Mouse (Mus musculus): ENCODE results near the gene Gpnmb.

The Gpnmb gene

DNA sequence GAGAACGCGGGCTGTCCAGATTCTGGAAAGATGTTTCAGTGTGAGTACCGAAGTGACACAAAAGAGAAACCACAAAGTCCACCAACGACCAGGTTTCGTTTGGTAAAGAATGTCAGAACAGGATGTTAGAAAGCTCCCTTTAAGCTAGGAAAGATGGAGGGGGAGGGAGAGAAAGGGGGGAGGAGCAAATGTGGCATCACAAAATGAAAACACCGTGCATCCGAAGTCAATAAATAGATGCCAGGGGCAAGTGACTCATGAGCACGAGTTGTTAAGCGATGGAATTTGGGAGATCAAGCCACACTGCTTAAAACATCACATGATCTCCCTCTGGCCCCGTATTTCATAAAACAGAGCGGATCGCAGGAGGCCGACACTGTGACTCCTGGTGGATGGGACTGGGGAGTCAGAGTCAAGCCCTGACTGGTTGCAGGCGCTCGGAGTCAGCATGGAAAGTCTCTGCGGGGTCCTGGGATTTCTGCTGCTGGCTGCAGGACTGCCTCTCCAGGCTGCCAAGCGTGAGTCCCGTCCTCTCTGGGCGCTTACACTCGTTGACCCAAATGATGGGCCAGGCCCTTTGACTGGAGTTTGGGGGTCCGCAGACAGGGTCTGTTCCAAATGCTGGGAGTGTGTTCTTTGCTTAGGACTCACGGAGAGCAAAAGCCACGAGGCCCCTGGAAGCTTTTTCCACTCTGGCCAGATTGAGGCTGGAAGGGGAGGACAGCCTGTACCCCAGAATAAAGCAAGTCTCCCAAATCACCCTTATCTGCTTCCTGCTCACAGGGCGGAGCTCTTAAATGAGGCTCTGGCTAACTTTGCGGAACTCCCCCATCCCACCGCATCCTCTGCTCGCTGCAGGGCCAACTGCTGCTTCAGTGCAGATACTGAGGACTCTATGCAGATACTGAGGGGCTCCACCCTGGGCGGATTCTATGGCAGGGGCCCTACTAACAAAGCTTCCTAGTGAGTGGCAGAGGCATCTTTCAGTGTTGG, at the start of gene Gpnmb:
Gene Gpnmb, plus strand, starts transcription at position 272 of the 993 bp plus-strand sequence.
- no peak for DNase-seq (ENCODE audit: low read depth, low spot score)

DNA sequence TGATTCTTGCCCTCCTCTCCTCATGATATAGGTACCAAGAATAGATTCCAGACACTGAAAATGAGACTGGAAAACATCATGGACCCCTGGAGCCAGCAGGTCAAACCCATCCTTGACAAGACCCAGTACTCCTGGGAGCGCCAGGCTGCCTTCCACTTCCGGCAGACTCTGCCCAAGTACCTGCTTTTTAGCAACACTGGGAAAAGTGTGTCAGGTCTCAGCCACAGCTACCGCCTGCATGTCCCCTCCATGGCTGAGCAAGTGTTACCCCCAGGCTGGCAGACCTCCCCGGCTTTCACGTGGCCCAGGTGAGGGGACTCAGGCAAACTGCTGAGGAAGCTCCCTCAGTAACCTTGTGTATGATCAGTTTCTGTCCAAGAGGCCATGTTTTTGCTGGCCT, 46.4 kb upstream of the Gpnmb start:
- no peak for DNase-seq (ENCODE audit: low read depth, low spot score)

DNA sequence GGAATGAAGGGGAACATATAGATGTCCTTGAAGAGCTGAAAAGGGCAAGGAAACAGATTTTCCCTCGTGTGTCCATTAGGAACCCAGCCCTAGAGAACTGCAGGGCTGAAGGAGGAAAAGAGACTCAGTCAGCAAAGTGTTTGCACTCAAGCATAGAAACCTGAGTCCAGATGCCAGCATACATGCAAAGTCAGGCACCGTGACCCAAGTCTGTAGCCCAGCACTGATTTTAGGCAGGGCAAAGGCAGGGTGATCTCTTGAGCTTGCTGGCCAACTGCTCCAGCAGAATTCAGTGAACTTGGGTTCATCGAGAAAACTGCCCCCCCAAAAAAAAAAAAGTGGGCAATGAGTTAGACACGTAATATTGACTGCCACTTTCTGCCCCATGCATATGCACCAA, 44.4 kb upstream of the Gpnmb start:
- DNase-seq (ENCODE audit: low read depth, low spot score): no peak

DNA sequence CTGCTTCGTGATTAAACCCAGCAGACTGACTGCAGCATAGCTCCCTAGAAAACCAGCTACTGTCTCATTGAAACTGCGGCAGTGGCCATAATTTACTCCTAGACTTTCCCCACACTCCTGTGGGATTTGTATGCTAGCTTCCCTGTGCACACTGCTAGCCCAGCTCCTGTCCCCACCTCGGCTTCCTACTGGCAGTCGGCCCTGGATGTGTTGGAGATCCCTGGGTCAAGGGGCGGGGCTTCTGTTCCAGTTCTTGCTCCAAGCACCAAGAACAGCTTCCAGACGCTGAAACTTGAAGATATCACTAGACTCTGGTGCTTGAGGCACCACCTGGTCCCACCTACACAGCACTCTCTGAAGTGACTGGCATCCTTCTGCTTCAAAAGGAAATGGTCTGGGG, 38.2 kb upstream of the Gpnmb start:
- DNase-seq (ENCODE audit: low read depth, low spot score): no peak

DNA sequence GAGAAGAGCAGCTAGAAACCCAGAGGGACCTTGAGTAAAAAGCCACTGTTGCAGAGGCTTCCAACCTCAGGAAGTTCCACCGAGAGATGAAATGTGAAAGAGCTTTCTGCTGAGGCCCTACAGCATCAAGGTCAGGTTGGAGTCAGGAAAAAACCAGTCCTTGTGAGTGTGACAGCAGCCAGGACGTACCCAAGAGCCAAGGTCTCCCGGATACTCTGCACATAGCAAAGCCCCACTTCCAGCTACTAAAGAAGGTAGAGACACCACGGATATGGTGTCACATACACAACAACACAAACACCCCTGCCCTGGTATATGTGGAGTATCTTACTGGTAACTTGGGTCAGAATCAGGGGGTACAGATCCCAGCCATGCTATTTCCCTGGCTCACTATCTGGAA, 37.5 kb upstream of the Gpnmb start:
- DNase-seq (ENCODE audit: low read depth, low spot score): no peak

DNA sequence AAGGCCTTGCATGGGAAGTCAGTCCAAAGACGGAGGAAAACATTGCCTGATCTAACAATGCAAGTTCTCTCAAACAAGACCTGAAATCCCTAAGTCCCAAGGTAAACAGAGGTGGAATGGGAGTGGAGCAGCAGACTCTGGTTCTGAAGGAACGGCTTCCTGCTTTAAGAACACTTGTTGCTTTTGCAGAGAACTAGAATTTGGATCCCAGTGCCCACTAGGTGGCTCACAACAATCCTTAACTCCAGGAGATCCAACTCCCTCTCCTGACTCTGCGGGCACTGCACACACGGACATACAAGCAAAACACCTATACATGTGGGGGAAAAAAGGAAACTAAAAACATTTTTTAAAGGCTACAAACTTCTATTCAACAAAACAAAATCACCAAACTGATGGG, 33.0 kb upstream of the Gpnmb start:
- DNase-seq (ENCODE audit: low read depth, low spot score): no peak

DNA sequence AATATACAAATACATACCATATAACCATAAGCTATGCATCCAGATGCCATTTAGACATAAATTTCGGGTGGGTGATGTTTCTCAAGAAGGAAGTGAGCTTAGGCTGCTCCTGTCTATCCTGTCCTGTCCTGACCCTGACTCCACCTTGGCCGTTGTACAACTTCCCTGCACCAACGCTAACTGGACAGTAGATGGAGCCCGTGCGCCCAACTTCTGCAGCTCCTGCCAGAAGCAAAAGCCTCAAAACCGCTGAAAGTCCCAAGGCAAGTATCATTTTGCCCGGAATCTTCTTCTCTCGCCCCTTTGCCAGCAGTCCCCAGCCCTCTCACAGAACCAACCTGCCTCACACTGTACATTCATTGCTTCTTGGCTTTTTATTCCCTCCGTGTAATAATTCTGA, 28.4 kb upstream of the Gpnmb start:
- DNase-seq (ENCODE audit: low read depth, low spot score): peak; percentile 41

DNA sequence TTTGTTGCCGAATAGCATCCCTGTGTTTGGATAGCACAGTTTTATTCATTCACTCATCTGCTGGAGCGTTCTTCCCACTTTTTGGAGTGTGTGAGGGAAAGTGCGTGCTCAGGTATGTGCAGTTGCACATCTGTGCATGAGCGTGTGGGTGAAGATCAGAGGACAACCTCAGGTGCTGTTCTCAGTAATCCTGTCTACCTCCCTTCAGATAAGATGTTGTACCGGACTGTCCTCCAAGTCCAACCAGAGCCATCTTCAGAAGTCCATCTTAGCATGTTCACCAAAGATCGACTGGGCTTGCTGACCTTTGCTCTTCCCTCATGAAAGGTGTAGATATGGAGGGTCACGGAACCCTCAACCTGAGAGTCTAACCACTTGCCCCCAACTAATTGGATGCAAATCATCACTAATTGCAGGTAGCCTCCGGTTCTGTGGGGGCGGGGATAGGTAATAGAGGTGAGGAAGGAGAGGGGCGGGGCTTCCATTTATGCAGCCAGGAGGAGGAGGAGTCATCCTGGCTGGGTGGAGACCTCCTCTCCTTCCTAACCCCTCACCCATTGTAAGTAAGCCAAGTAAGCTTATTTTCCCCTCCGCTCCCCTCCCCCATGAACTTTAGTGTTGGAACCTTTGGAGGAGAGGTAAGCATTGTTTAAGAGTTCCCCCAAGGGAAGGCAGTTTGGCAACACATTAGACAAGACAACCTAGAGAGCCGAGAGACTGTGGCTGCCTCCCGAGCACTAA, 27.8 kb upstream of the Gpnmb start:
- DNase-seq (ENCODE audit: low read depth, low spot score): no peak

DNA sequence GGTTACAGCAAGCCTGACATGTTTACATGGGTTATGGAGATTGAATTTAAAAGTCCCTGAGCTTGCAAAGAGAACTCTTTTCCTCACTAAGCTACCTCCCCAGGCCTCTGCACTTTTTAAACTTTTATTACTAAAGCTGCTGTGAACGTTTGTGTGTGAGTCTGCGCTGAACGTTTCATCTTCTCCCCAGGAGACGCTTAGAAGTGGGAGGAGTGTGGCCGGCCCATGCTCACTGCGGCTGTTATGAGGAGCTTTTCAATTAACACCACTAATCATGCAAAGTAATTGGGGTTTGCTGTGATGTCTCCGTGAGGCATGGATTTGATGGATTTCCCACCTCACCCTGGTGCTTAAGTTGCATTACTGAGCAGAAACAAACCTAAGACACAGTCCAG, 27.2 kb upstream of the Gpnmb start:
- DNase-seq (ENCODE audit: low read depth, low spot score): no peak

DNA sequence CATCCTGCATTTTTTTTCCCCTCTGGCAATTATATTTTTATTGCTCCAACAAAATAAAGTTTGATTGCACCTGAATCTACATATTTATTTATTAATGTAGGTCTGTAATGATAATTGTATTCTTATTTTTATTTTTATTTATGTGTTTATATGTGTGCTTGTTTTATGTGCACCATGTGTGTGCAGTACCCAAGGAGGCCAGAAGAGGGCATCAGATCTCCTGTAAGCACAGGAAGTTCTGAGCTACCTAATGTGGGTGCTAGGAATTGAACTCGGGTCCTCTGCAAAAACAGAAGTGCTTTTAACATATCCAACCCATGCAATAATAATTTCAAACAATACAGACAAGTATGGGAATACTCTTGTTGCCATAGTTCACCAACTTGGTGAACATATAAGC, 26.7 kb upstream of the Gpnmb start:
- no peak for DNase-seq (ENCODE audit: low read depth, low spot score)

DNA sequence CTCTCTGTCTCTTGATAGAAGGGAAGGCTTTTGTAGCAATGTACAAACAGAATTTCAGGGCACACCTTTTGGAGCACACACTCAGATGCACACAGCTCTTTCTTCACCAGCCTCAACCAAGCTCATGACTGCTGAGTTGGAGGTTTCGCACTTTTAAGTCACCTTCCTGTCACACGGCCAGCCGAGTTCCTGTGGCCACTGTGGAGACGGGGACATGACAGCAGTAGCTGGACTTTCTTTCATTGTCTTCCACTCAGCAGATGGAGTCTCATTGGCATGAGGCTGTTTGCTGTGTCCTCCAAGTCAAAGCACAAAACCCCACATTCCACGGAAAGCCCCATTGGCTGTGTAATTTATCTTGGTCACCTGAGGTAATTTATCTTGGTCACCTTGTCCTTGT, 25.2 kb upstream of the Gpnmb start:
- DNase-seq (ENCODE audit: low read depth, low spot score): no peak

DNA sequence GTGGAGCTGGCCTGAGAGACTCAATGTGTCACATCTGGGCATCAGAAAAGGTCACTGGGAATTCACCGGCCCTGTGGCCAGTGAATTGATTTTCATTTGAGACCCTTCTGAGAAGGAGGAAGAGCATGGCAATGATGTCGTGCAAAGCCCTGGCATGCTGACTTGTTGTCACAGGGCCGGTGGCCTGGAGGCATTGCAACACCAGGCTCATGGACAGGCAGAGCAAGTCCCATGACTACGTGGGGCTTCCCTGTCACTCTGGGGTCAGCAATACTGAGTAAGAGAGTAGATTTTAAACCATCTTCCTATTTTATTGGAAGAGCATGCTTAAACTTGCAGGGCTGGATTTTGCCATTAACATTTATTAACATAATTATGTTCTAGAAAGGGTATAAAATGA, 23.3 kb upstream of the Gpnmb start:
- DNase-seq (ENCODE audit: low read depth, low spot score): no peak

DNA sequence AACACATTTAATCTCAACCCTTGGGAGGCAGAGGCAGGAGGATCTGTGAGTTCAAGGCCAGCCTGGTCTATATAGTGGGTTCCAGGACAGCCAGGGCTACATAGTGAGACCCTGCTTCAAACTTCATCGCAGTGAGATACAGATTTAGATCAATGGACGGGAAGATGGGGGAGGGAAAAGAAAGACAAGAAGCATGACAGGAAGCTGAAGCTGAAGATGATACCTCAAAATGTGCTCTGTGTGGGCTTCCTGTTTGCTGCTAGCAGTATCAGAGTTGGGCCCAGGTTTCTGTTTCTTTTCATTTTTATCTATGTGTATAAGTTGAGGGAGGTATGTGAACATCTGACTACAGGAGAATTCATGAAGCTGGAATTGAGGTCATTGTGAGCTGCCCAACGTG, 22.9 kb upstream of the Gpnmb start:
- DNase-seq (ENCODE audit: low read depth, low spot score): no peak

DNA sequence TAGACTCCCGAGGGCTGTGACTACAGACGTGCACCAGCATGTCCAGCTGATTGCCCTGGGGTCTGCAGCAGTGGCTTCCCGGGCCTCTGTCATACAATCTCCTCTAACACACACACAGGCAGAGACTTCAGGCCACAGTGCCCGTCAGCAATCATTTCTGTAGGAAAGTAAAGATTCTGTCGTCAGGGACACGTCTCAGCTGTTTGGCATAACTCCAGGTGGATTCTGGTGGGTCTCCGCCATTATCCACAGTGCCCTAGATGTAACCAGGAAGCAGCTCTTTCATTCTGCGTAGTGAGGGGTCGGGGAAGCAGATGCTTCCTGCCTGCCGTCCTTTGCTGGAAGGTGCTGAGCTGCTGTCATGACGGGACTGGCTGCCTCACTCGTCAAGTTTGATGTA, 19.2 kb upstream of the Gpnmb start:
- DNase-seq (ENCODE audit: low read depth, low spot score): no peak

DNA sequence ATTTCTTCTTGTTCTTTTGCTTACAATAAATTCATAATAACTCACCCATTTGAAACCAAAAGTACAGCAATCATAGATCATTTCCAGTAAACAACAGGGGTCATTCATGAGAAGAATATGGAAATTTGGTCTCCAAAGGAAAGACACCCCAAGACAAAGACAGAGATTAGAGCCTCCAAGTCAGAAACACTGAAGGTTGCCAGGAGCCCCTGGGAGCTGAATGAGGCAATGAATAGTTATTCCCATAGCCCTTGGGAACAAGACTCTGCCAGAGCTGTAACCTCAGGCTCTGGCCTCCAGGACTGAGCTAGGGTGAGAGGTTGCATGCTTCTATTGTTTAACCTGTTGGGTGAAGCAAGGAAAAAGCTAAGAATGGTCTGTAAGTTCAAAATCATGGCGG, 17.0 kb upstream of the Gpnmb start:
- no peak for DNase-seq (ENCODE audit: low read depth, low spot score)

DNA sequence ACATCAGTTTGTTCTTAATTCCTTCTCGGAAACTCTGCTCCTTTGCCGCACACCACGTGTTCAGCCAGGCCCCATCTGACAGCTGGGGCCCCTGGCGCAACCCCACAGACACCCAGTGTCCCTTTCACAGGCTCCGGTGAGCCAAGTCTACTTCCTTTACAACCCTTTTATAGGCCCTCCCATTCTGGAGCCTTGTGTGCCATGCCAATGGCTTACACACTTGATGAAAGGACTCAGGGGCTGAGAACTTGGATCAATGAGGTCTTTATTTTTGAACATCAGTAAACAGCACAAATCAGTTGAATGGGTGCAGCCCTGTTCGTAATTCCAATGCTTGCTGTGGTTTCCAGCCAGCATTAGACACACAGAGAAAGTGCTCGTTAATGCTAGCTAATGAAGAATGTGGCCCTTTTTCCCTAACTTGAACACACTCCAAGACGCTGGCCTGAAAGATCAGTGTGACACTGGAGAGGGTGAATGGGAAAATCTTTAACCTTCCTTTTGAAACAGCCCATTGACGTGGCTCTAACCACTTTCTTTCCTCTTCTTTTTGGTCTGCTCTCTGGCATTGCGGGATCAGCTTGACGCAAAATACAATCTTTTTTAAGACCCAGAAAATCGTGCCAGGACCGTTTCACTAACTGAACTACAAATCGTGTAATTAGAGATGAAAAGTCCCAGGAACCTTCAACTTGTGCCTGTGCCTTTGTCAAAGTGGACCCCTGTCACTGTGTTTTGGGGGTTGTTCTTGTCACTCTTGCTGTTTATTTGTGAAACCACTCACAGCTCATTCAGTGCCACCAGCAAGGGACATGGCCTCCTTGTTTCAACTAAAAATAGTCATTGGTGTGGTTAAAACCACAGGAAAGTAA, 15.0 kb upstream of the Gpnmb start:
- DNase-seq (ENCODE audit: low read depth, low spot score): no peak

DNA sequence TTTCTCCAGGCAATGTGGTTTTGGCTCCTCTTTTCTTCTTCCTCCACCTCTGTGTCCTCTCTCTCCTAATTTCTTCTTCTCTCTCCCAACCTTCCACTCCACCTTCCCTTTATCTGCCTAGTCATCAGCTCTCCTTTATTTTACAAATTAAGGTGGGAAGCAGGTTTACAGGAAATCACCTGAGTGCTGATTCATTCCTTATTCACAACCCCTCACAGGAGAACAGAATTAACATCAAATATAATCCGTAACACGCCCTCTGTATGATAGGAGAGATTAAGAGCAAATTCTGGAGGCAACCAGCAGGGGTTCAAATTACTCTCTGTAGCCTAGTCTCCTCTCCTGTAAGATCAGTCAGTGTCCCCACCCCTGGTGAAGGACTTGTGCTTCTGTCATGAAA, 14.0 kb upstream of the Gpnmb start:
- no peak for DNase-seq (ENCODE audit: low read depth, low spot score)

DNA sequence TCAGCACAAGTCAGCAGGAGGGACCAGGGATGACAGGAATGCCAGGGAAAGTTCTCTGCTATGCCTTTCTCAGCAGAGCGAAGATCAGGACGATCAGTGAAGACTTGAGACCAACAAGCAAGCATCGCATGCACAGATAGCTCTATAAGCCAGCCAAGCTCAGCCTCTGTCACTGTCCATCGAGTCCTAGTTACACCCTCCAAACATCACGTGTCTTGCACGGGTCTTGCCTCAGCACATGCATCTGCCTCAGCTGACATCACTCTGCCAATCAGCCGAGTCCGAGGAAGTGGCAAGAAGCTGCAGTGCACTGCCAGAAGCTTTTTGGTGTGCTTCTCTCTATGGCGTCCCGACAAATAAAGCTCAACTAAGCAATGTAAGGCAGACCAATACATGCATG, 13.0 kb upstream of the Gpnmb start:
- no peak for DNase-seq (ENCODE audit: low read depth, low spot score)

DNA sequence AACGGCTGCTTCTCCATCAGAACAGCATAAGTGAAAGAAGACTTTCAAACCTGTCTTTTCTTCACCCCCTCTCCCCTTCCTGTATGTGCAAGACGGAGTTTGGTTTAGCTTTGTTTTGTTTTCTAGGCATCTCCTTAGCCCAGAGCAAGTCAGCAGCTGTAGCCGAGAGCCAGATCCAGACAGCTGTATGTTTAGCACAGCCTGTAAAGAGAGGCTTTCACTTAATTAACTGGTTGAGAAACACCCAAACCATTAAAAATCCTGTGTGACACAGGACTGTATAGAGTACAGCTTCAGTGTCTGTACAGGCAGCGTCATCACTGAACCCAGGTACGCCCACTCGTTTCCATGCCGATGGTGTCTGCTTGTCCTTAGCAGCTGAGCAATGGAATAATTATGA, 11.1 kb upstream of the Gpnmb start:
- no peak for DNase-seq (ENCODE audit: low read depth, low spot score)

DNA sequence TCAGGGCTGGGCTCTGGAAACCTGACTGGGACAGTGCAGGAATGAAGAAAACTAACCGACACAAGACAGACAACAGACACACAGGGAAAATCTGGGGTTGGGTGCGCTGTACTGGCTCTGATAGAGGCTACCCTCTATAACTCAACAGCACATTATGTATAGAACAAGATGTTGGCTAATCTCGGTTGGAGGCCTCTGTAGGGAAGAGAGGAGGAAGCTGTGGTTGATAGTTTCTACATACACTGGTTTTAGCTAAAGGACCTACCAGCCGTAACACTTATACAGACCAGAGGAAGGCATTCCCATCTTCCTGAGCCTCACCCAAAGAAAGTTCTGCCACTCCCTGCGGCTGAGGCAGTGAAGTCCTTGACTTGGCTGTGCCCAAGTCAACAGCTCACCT, 9.8 kb upstream of the Gpnmb start:
- DNase-seq (ENCODE audit: low read depth, low spot score): no peak

DNA sequence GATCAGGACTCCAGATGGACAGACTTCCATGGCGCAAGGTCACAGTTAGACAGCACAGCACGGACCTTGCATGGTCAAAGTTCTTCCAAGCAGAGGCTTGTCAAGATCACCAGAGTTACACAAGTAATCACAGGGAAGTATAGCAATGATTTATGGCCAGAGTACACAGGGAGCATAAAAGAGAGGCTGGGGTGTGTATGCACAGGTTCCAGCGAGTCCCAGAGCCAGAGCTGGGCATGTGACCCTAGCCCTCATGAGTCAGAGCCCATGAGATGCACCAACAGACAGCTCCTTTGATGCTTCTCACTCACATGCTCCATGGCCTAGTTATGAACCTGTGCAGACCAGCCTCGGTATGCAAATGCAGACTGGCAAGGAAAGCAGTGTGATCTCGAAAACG, 8.3 kb upstream of the Gpnmb start:
- DNase-seq (ENCODE audit: low read depth, low spot score): no peak

DNA sequence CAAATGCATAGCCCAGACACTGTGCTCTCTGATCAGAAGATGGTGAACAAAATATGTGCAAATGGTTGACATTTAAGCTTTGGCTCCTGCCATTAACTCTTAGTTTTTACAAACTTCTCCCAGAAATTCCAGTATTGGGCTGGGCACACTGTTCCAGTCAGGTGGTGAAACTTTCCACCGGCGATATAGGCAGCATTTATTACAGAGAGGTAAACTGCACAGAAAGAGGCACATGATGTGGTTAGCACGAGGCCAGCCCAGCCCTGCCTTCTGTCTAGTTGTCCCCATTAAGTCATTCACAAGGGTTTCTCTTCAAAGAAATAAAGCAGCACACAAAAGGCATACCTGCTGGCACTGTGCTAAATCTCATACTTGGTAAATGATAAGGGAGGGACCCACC, 7.6 kb upstream of the Gpnmb start:
- no peak for DNase-seq (ENCODE audit: low read depth, low spot score)

All from retina, adult 2 months (tissue).